Mouse (Mus musculus) lung, postnatal 0 days (tissue): ENCODE measurements around the gene Habp4.

Experiments
- CTCF ChIP-seq: IDR thresholded peaks from 2 replicates; pipeline ENCODE4 v1.5.1; 2016; ENCODE audit warnings: antibody characterized with exemption, mild to moderate bottlenecking
- EP300 ChIP-seq: IDR thresholded peaks from 2 replicates; pipeline ENCODE4 v1.6.1; 2016; ENCODE audit warnings: antibody characterized with exemption, mild to moderate bottlenecking, control low read depth

GRCm38 (mm10) chr13:64235062-64235715 is 73.6 kb downstream of the Habp4 start:
- no peak for TF ChIP-seq EP300
- TF ChIP-seq CTCF = no peak
